Mouse (Mus musculus): Measurements from ENCODE around the gene Olfr43. TPM values are rescaled to one million over a fixed set of nuclear protein-coding genes. Genes with fewer than 3 reads are reported as not detected.

The Olfr43 gene
- total RNA-seq (2014; fragmentation: Nextera tagmentation) (not detected in 2 replicates), total RNA-seq (2017) (0.05 TPM in 1 of 2 replicates, not detected in the other), polyA plus RNA-seq (2012) (not detected in 2 replicates)

DNA sequence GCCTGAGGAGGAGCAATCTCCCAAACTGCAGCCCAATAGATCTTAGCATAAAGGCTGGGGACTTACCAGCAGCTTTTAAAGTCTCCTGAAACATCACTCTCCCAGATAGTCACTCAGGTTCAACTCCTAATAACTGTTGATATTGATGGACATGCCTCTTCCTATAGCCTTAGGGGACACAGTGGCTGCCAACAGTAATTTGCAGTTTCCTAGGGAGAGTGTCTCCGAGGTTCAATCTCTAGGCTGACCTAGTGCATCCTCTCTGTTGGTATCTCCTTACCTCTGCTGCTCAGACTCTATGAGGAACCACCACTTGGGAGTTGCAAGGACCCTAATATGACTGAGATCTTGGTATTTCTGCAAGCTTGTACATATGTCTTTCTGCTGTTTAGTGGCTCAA lies at the start of gene Olfr43:
Olfr43 (minus strand) TSS at position 101 of the 400 bp plus-strand sequence.
- no peaks in the 10 kb centered on the region for H3K9me3 ChIP-seq (replicated peaks)

DNA sequence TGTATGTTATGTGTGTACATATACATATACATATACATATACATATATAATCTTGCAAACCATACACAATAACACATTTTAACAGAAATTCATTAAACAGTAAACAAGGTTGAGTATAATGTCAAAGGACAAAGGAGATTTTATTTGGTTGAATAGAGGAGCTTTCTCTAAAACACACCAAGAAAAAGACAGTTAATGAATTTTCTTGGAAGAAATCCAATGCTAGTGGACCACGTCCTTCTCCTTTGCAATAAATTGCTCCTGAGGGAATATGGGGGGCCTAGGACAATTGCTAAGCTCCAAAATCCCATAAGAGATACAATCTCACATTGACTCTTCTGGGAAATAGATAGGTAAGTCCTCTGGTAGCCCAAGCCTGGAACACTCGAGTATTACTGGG lies 48.3 kb upstream of the Olfr43 start, which contains the start of gene Olfr406:
Olfr406 (plus strand) TSS at position 301 of the 400 bp plus-strand sequence.
- ATAC-seq (ENCODE audit: extremely low read depth, insufficient number of reproducible peaks, low FRiP score, poor library complexity, severe bottlenecking) (no peak), DNase-seq (ENCODE audit: low spot score) (no peak)
- no peak for TF ChIP-seq TAL1 (conservative IDR thresholded peaks at IDR 0.05; ENCODE audit: low read depth, low read length)
- TF ChIP-seq POLR2AphosphoS5 (IDR thresholded peaks at IDR 0.05; ENCODE audit: insufficient replicate concordance, low read depth, low read length), result no peak
- no peak for TF ChIP-seq CTCF (IDR thresholded peaks at IDR 0.05; ENCODE audit: low read depth, low read length)
- TF ChIP-seq GATA1 (IDR thresholded peaks at IDR 0.05; ENCODE audit: borderline replicate concordance, low read length), result no peak
- no peak for TF ChIP-seq GATA2 (IDR thresholded peaks at IDR 0.05; ENCODE audit: borderline replicate concordance, low read depth, low read length)
- H3K4me3 ChIP-seq (ENCODE audit: low read depth, low read length), result no peak within 1 kb of the TSS
- H3K4me1 ChIP-seq (ENCODE audit: insufficient read depth, low read depth, low read length), result no peaks in the 10 kb centered on the region
- H3K27me3 ChIP-seq (ENCODE audit: insufficient read depth, low read length), result no peaks in the 10 kb centered on the region
- H3K36me3 ChIP-seq (replicated peaks), result no peaks in the 10 kb centered on the region
- H3K9me3 ChIP-seq (replicated peaks), result no peaks in the 10 kb centered on the region

More for the DNA sequence above, at the start of gene Olfr43:
- H3K27me3 ChIP-seq (ENCODE audit: insufficient read depth, low read length), result no peaks in the 10 kb centered on the region
- H3K4me3 ChIP-seq (ENCODE audit: low read depth, low read length), result no peak within 1 kb of the TSS
- TF ChIP-seq CTCF (IDR thresholded peaks at IDR 0.05; ENCODE audit: low read depth, low read length) (no peak), POLR2AphosphoS5 (IDR thresholded peaks at IDR 0.05; ENCODE audit: insufficient replicate concordance, low read depth, low read length) (no peak)
- ATAC-seq (ENCODE audit: extremely low read depth, insufficient number of reproducible peaks, low FRiP score, poor library complexity, severe bottlenecking), result no peak
- H3K4me1 ChIP-seq (ENCODE audit: insufficient read depth, low read depth, low read length), result no peaks in the 10 kb centered on the region
- no peaks in the 10 kb centered on the region for H3K36me3 ChIP-seq (replicated peaks)
- no peak for DNase-seq (ENCODE audit: low spot score)

DNA sequence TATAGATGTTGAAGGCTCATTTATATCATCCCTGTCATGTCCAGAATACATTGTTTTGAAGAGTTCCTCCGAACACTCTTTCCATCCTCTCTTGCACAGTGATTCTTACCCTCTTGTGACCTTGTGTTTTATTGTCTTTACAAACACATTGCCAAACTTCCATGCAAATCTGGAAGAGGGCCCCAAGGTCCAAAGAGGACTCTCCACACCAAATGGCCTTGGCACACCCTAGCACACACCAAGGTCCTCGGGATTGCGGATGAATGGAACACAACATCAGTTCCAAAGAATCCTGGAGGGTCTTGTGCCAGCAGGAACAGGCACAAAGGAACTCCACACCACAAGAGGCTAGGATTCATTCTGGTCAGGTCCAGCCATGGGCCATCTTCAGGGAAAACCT lies 30.0 kb upstream of the Olfr43 start:
- no peaks in the 10 kb centered on the region for H3K27me3 ChIP-seq (ENCODE audit: insufficient read depth, low read length)
- H3K4me1 ChIP-seq (ENCODE audit: insufficient read depth, low read depth, low read length), result no peaks in the 10 kb centered on the region
- H3K4me3 ChIP-seq (ENCODE audit: low read depth, low read length), result no peak overlapping the region
- H3K36me3 ChIP-seq (replicated peaks), result no peaks in the 10 kb centered on the region
- no peak for TF ChIP-seq POLR2AphosphoS5 (IDR thresholded peaks at IDR 0.05; ENCODE audit: insufficient replicate concordance, low read depth, low read length)
- no peak for TF ChIP-seq GATA1 (IDR thresholded peaks at IDR 0.05; ENCODE audit: borderline replicate concordance, low read length)
- no peak for TF ChIP-seq GATA2 (IDR thresholded peaks at IDR 0.05; ENCODE audit: borderline replicate concordance, low read depth, low read length)
- TF ChIP-seq CTCF (IDR thresholded peaks at IDR 0.05; ENCODE audit: low read depth, low read length), result no peak
- TF ChIP-seq TAL1 (conservative IDR thresholded peaks at IDR 0.05; ENCODE audit: low read depth, low read length), result no peak
- no peak for DNase-seq (ENCODE audit: low spot score)
- no peaks in the 10 kb centered on the region for H3K9me3 ChIP-seq (replicated peaks)
- no peak for ATAC-seq (ENCODE audit: extremely low read depth, insufficient number of reproducible peaks, low FRiP score, poor library complexity, severe bottlenecking)

DNA sequence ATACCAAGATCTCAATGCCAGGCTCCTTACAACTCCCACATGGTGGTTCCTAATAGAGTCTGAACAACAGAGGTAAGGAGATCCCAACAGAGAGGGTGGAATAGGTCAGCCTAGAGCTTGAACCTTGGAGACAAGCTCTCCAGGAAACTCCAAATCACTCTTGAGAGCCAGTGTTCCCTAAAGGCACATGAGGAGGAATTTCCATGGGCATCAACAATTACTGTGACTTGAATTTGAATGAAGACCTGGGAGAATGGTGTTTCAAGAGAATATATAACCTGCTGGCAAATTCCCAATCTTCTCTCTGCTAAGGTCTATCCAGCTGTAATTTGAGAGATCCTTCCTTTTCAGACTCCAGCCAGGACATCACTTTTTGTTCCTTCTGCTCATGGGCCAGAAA lies 25.2 kb downstream of the Olfr43 start, which contains the start of gene Olfr403:
Olfr403 (plus strand) TSS at position 301 of the 400 bp plus-strand sequence.
- no peaks in the 10 kb centered on the region for H3K36me3 ChIP-seq (replicated peaks)
- no peak within 1 kb of the TSS for H3K4me3 ChIP-seq (ENCODE audit: low read depth, low read length)
- DNase-seq (ENCODE audit: low spot score), result no peak
- no peak for TF ChIP-seq GATA1 (IDR thresholded peaks at IDR 0.05; ENCODE audit: borderline replicate concordance, low read length)
- TF ChIP-seq GATA2 (IDR thresholded peaks at IDR 0.05; ENCODE audit: borderline replicate concordance, low read depth, low read length), result no peak
- ATAC-seq (ENCODE audit: extremely low read depth, insufficient number of reproducible peaks, low FRiP score, poor library complexity, severe bottlenecking), result no peak
- H3K27me3 ChIP-seq (ENCODE audit: insufficient read depth, low read length), result no peaks in the 10 kb centered on the region
- H3K4me1 ChIP-seq (ENCODE audit: insufficient read depth, low read depth, low read length), result no peaks in the 10 kb centered on the region
- no peaks in the 10 kb centered on the region for H3K9me3 ChIP-seq (replicated peaks)

DNA sequence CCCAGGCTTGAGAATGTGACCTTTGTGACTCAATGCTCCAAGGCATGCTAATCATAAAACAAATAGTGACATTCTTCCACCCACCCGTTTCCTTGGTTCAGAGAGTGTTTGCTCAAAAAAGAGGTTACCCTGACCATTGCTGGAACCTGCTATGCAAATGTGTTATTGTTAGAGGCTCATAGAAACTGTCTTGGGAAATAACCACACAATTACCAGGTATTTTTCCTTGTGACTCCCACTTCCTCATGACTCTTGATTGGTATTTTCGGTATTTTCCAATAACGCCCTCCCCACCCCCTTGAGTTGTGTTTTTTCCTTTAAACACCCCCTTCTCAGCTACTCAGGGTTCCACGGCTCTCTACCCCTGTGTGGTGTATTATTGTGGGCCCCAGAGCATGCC lies 27.4 kb downstream of the Olfr43 start:
- DNase-seq (ENCODE audit: low spot score) (no peak), ATAC-seq (ENCODE audit: extremely low read depth, insufficient number of reproducible peaks, low FRiP score, poor library complexity, severe bottlenecking) (no peak)
- no peak overlapping the region for H3K4me3 ChIP-seq (ENCODE audit: low read depth, low read length)
- H3K27me3 ChIP-seq (ENCODE audit: insufficient read depth, low read length), result no peaks in the 10 kb centered on the region
- no peaks in the 10 kb centered on the region for H3K4me1 ChIP-seq (ENCODE audit: insufficient read depth, low read depth, low read length)
- H3K36me3 ChIP-seq (replicated peaks), result no peaks in the 10 kb centered on the region
- TF ChIP-seq GATA1 (IDR thresholded peaks at IDR 0.05; ENCODE audit: borderline replicate concordance, low read length), result no peak
- TF ChIP-seq GATA2 (IDR thresholded peaks at IDR 0.05; ENCODE audit: borderline replicate concordance, low read depth, low read length), result no peak
- TF ChIP-seq CTCF (IDR thresholded peaks at IDR 0.05; ENCODE audit: low read depth, low read length), result no peak
- no peak for TF ChIP-seq TAL1 (conservative IDR thresholded peaks at IDR 0.05; ENCODE audit: low read depth, low read length)
- no peak for TF ChIP-seq POLR2AphosphoS5 (IDR thresholded peaks at IDR 0.05; ENCODE audit: insufficient replicate concordance, low read depth, low read length)
- H3K9me3 ChIP-seq (replicated peaks), result no peaks in the 10 kb centered on the region

DNA sequence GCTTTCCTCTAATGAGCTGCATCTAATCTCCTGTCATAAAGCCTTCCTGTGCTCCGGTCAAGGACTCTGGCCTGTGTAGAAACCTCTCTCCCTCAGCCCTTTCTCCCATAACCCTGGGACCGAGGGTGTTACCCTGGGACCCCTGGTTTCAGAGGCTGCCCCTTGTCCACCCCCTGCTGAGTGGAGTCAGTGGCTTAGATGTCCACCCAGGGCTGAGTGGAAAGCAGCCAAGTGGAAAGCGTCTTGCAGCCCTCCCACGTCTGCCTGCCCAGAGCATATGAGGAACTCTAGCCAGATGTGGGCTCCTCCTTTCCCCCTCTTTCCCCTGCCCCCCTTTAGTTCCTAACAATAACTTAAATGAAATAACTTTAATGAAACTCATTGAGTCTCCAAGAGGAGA lies 28.0 kb downstream of the Olfr43 start:
- Histone ChIP-seq H3K4me3 (ENCODE audit: low read depth, low read length) (no peak overlapping the region), H3K9me3 (replicated peaks) (no peaks in the 10 kb centered on the region), H3K36me3 (replicated peaks) (no peaks in the 10 kb centered on the region), H3K4me1 (ENCODE audit: insufficient read depth, low read depth, low read length) (no peaks in the 10 kb centered on the region), H3K27me3 (ENCODE audit: insufficient read depth, low read length) (no peaks in the 10 kb centered on the region)
- DNase-seq (ENCODE audit: low spot score) (no peak), ATAC-seq (ENCODE audit: extremely low read depth, insufficient number of reproducible peaks, low FRiP score, poor library complexity, severe bottlenecking) (no peak)
- TF ChIP-seq POLR2AphosphoS5 (IDR thresholded peaks at IDR 0.05; ENCODE audit: insufficient replicate concordance, low read depth, low read length) (no peak), TAL1 (conservative IDR thresholded peaks at IDR 0.05; ENCODE audit: low read depth, low read length) (no peak), GATA1 (IDR thresholded peaks at IDR 0.05; ENCODE audit: borderline replicate concordance, low read length) (no peak), GATA2 (IDR thresholded peaks at IDR 0.05; ENCODE audit: borderline replicate concordance, low read depth, low read length) (no peak), CTCF (IDR thresholded peaks at IDR 0.05; ENCODE audit: low read depth, low read length) (no peak)

DNA sequence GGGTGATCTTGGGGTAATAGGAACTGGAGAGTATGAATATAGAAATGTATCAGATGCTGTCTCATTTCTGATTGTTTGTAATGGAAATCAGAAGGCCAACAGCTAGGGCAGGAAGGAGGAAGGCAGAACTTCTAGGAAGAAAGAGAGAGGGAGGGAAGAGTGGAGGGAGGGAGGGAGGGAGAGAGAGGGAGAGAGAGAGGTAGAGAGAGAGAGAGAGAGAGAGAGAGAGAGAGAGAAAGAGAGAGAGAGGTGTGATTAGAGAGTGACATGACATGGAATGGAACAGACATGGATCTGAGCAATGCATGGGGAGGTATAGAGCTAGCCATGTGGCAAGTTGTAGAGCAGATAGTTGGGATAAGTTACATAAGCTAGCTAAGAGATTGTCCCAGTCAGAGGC lies 42.4 kb downstream of the Olfr43 start:
- Histone ChIP-seq H3K27me3 (ENCODE audit: insufficient read depth, low read length) (0 out of 2 replicates have a peak, but pooled peaks cover 4% of the 10 kb centered on the region), H3K4me3 (ENCODE audit: low read depth, low read length) (no peak overlapping the region), H3K9me3 (replicated peaks) (no peaks in the 10 kb centered on the region), H3K36me3 (replicated peaks) (no peaks in the 10 kb centered on the region), H3K4me1 (ENCODE audit: insufficient read depth, low read depth, low read length) (no peaks in the 10 kb centered on the region)
- DNase-seq (ENCODE audit: low spot score), result no peak
- no peak for ATAC-seq (ENCODE audit: extremely low read depth, insufficient number of reproducible peaks, low FRiP score, poor library complexity, severe bottlenecking)
- TF ChIP-seq GATA2 (IDR thresholded peaks at IDR 0.05; ENCODE audit: borderline replicate concordance, low read depth, low read length) (no peak), GATA1 (IDR thresholded peaks at IDR 0.05; ENCODE audit: borderline replicate concordance, low read length) (no peak), TAL1 (conservative IDR thresholded peaks at IDR 0.05; ENCODE audit: low read depth, low read length) (no peak), POLR2AphosphoS5 (IDR thresholded peaks at IDR 0.05; ENCODE audit: insufficient replicate concordance, low read depth, low read length) (no peak), CTCF (IDR thresholded peaks at IDR 0.05; ENCODE audit: low read depth, low read length) (no peak)

Measured in G1E (cell line).